Mouse (Mus musculus) adrenal gland, adult 18-20 months (tissue): ENCODE data around the gene Ppp1r21. TPM values are rescaled to one million over a fixed set of nuclear protein-coding genes. Genes with fewer than 3 reads are reported as not detected.

ENCODE experiments used
- DNase-seq, 2 experiments: peaks; one replicate each; pipeline ENCODE4 v3.0.0; 2021 to 2022; ENCODE audit warnings: low spot score in 2 of 2
- total RNA-seq, 2 experiments: library from RNA; stranded (reverse); gene quantifications; 1 replicate in 1 of 2; 2 replicates in 1 of 2; pipeline ENCODE4 v1.2.3; 2021

The Ppp1r21 gene
- total RNA-seq, 2 experiments from 2014 or later = 40.0 to 48.9 TPM

- DNase-seq = no peak
These were observed 13.4 kb upstream of the Ppp1r21 start for GRCm38 (mm10) chr17:88516477-88516876.

- no peak for DNase-seq
These were observed 2.1 kb upstream of the Ppp1r21 start for GRCm38 (mm10) chr17:88527781-88528180.

GRCm38 (mm10) chr17:88530236-88530619 is 310 bp downstream of the Ppp1r21 start:
- DNase-seq = no peak

- DNase-seq = no peak
These were observed 749 bp downstream of the Ppp1r21 start for GRCm38 (mm10) chr17:88530667-88531066.

- no peak for DNase-seq
These were observed 1.3 kb downstream of the Ppp1r21 start for GRCm38 (mm10) chr17:88531176-88531575.

- DNase-seq = no peak
These were observed 8.0 kb downstream of the Ppp1r21 start for GRCm38 (mm10) chr17:88537842-88538430.

- no peak for DNase-seq
These were observed 13.0 kb downstream of the Ppp1r21 start for GRCm38 (mm10) chr17:88542771-88543416.

GRCm38 (mm10) chr17:88543417-88543782 is 13.5 kb downstream of the Ppp1r21 start:
- no peak for DNase-seq

GRCm38 (mm10) chr17:88545217-88545784 is 15.4 kb downstream of the Ppp1r21 start:
- DNase-seq = no peak

GRCm38 (mm10) chr17:88546745-88547144 is 16.8 kb downstream of the Ppp1r21 start:
- DNase-seq = no peak

GRCm38 (mm10) chr17:88549411-88550191 is 19.7 kb downstream of the Ppp1r21 start:
- no peak for DNase-seq

GRCm38 (mm10) chr17:88550351-88550750 is 20.4 kb downstream of the Ppp1r21 start:
- DNase-seq = no peak

- no peak for DNase-seq
These were observed 21.3 kb downstream of the Ppp1r21 start for GRCm38 (mm10) chr17:88550981-88551940.

GRCm38 (mm10) chr17:88552556-88552955 is 22.6 kb downstream of the Ppp1r21 start:
- DNase-seq = no peak

GRCm38 (mm10) chr17:88553001-88553449 is 23.1 kb downstream of the Ppp1r21 start:
- DNase-seq = no peak

- DNase-seq = no peak
These were observed 23.7 kb downstream of the Ppp1r21 start for GRCm38 (mm10) chr17:88553473-88554087.

- no peak for DNase-seq
These were observed 26.3 kb downstream of the Ppp1r21 start for GRCm38 (mm10) chr17:88556176-88556575.

- DNase-seq = no peak
These were observed 26.8 kb downstream of the Ppp1r21 start for GRCm38 (mm10) chr17:88556688-88557087.

- DNase-seq = peak; percentile 69 to 72
These were observed 28.4 kb downstream of the Ppp1r21 start for GRCm38 (mm10) chr17:88558168-88558842.

GRCm38 (mm10) chr17:88563611-88564010 is 33.7 kb downstream of the Ppp1r21 start:
- DNase-seq = no peak
